Comparison of ENCODE assay signal across 1 mouse cellular context in genomic region chr7:45865925-45866910, GRCm38 (mm10).
TF ChIP-seq lines count a peak whose summit lies in the region.

No protein-coding gene starts in this region.

TF ChIP-seq in C2C12, 6 proteins besides CTCF, POLR2A, EP300 and RAD21:
- TF ChIP-seq CEBPB (IDR thresholded peaks at IDR 0.05; ENCODE audit: low read depth) (no peak), FOSL1 (IDR thresholded peaks at IDR 0.05; ENCODE audit: insufficient read depth, low read length, poor library complexity, severe bottlenecking) (no peak), USF1 (IDR thresholded peaks at IDR 0.05; ENCODE audit: low read depth) (no peak), MAX (IDR thresholded peaks at IDR 0.05) (peak; percentile 25)
TF ChIP-seq in C2C12: peak in this region for 1.
